Mouse (Mus musculus) urinary bladder, postnatal 10 days (tissue): ENCODE data around the gene Smyd4.
"Not testable (repeated sequence)": the region's sequence is repeated elsewhere in the genome, so short reads cannot be mapped to it uniquely, and the experiment has no call there.

Source experiments
- DNase-seq: peaks from one replicate; pipeline ENCODE4 v3.0.0; 2022; ENCODE audit warnings: low spot score

Smyd4 gene

DNA sequence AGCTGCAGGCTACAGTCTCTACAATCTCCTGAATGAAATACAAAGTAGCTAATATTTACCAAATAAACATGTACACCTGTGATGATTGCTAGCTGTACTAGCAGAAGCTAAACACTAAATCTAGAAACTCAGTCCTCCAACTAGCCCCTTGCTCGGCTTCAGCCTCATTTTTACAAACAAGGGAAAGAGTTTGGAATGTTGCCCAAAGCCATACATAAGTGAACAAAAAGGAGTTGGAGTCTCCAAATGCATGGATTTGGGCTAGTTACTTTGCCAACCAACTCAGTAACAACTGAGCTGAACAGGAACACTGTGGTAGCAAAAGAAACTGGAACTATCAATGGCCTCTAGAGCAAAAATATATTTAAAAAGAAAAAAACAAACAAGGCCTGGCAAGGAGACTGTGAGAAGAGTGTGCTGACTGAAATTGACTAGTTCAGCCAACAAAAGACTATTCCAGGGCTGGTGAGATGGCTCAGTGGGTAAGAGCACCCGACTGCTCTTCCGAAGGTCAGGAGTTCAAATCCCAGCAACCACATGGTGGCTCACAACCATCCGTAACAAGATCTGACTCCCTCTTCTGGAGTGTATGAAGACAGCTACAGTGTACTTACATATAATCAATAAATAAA is 1.6 kb upstream of the Smyd4 start:
- no peak for DNase-seq

DNA sequence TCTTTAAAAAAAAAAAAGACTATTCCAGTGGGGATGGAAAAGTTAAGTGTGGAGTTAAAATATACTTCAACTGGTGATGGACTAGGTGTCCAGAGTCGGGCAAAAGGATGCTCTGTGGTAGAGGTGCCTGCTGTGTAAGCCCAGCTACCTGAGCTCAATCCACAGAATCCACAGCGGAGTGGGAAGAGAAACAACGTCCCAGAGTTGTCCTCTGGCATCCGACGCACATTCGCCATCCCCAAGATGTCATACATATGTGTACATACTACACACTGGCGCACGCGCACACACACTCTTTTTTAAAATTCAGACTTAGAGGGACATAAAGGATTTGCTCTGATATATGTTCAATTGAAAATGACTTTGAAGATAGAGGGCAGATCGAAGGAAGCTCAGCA is 1.0 kb upstream of the Smyd4 start:
- no peak for DNase-seq

DNA sequence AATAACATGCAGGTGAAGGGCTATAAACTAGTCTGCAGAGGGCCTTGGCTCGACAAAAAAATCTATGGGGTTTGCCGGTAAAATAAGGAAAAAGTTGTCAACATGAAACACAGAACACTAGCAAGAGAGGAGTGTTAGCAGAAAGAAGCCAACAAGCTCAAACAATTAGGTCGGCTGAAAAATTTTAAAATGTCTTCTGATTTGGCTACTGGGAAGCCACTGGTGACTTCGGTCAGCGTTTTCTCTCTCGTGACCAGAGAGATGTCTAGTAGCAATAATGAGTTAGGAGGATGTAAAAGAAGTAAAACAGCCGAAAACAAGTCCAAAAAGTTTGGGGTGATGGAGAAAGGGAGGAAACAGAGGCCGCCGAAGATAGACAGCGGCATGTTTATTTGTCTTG is 637 bp upstream of the Smyd4 start:
- no peak for DNase-seq

DNA sequence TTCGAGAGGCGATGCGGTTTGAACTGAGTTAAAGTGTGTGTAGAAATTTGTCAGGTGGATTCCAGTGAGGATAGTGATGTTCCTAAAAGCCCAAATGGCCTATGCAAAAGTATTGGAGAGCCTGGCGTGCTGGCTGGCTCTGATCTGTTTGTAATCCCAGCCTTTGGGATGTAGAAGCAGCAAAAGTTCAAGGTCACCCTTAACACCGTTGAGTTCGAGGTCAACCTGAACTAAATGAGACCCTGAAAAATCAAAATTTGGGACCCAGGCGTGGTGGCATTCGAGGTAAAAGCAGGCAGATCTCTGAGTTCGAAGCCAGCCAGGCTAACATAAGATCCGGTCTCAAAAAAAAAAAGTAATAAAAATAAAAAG is 643 bp downstream of the Smyd4 start:
- no peak for DNase-seq

DNA sequence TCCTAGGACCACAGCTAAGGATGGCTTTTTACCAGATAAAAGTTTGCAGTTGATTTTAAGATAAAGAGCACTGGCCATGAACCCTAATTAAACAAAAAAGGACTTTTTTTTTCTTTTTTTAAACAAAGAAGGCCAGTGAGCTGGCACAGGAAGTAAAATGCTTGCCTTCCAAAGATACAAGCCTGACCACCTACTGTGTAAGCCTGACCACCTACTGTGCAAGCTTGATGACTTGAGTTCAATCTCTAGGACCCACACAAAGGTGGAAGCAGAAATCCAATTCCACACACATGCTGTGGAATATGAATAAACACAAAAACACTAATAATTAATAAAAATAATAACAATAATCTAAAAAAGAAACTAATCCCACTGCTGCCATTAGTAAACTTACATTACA is 3.0 kb downstream of the Smyd4 start:
- DNase-seq, result no peak

DNA sequence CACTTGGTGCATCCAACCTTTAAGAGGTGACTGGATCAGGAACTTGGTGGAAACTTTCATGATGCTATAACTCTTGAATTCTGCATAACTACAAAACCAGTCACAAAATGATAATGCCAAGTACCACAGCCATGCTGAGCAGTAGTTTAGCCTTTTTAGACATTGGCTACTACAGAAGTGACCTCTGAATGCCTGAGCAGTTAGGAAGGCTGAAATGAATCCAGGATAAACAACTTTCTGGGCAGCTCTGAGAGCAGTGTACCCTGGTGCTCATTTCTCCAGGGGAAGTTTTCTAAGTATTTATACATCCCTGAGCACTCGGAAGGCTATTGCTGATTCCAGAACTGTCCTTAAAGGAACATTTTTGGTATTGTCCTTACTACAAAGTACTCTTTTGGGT is 7.2 kb downstream of the Smyd4 start:
- DNase-seq, result no peak

DNA sequence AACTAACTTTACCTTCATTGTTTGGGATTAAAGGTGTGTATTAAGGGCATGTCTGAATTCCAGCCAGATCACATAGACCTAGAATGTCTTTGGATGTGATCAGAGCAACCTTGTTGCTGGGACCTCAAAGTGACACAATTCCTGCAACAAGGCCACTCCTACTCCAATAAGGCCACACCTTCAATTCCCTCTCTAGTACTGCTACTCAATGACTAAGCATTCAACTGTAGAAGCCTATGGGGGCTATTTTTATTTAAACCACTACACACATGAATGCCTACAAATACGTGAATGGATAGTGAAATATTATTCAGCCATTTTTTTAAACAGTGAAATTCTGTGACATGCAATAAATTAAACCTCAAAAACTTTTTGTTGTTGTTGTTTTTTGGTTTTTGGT is 28.9 kb downstream of the Smyd4 start:
- no peak for DNase-seq

DNA sequence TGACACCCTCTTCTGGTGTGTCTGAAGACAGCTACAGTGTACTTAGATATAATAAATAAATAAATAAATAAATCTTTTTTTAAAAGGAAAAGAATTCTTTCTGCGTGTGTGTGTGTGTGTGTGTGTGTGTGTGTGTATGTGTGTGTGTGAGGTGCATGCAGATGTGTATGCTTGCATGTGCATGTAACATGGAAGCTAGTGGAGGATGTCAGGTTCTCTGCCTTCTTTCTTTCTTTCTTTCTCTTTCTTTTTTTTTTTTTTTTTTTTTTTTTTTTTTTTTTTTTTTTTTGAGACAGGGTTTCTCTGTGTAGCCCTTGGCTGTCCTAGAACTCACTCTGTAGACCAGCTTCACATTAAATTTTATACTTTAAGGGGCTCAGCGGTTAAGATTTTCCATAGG is 30.6 kb downstream of the Smyd4 start:
- not testable (repeated sequence) for DNase-seq

DNA sequence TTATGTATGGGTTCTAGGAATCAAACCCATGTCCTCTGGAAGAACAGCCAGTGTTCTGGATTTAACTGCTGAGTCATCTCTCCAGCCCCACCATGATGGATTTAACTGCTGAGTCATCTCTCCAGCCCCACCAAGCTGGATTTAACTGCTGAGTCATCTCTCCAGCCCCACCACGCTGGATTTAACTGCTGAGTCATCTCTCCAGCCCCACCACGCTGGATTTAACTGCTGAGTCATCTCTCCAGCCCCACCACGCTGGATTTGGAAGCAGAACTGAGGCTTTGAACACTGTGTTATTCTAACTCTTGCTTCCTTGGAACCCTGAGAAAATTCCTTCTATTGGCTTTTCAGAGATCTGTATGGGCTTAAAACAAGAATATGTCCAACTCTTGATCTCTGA is 35.3 kb downstream of the Smyd4 start:
- not testable (repeated sequence) for DNase-seq

DNA sequence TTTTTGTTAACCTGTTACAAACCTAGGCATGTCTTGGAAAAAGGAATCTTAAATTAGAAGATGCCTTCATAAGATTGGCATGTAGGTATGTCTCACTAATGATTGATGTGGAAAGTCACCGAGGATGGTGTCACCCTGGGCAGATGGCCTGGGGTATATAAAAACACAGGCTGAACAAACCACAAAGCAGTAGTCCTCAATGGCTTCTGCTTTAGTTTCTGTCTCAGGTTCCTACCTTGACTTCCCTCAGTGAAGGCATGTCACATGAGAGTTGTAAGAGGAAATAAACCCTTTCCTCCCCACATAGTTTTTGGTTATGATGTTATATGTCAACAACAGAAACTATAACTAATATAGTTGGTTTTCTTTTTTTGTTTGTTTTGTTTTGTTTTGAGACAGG is 47.4 kb downstream of the Smyd4 start:
- DNase-seq, result no peak

DNA sequence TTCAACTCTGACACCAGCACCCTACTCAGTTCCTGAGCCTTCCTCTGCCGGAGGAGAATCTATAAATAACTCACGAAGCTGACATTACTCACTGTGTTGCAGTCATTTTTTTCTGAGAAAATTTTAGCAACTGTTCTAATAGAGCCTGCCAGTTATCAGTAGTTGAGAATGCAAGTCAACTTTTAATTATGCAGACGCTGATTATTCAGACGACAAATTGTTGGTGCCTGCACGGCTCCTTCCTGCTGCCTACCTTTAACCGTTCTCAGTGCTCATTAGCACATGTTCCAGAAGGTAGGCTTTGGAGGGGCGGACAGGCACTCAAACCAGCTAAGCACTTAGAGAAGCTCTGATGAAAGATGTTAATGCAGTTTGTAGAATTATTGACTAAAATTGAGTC is 49.2 kb downstream of the Smyd4 start:
- DNase-seq, result no peak

DNA sequence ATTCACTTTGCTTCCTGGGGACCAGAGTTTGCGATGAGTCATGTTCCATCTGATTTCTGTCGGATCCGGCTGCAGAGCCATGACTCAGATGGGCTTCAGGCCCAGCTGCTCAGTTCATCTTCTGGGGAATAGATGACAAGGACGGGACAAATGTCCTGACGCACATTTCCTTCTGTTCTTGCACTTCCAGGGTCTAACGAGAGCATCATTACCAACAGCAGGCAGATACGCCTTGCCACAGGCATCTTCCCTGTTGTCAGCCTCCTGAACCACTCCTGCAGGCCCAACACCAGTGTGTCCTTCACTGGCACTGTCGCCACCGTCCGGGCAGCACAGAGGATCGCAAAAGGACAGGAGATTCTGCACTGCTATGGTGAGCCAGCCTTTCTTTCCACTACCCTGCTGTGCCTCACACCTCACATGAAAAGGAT is 51.2 kb downstream of the Smyd4 start:
- DNase-seq, result no peak

DNA sequence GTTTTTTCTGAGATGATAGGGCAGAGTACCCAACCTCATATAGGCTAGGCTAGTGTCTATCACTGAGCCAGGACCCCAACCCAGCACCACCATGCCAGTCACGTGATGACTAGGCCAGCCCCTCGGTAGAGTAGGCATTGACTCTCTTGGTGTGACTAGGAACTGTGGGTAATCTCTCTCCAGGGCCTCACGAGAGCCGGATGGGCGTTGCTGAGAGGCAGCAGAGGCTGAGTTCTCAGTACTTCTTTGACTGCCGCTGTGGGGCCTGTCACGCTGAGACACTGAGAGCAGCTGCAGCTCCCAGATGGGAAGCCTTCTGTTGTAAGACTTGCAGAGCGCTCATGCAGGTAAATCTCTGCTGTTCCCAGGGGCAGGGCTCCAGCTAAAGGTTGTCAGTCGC is 51.9 kb downstream of the Smyd4 start:
- DNase-seq, result no peak

DNA sequence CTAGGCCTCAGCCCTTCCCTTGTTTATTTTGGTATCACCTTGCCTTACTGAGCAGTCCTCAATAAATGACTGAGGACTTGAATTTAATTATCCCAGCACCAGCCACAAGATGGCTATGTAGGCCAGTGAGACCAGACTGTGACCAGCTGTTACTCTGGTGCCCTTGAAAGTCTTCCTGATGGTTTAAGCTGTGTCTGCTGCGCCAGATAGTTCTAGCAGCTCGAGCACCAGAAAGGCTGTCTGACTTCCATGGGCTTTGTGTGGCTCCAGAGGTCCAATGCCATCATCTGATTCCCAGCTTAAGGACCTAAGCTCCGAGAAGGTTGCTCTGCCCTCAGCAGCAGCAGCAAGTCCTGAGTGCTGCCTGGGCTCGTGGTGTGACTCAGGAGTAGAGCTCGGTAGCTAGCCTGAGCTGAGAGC is 54.0 kb downstream of the Smyd4 start:
- DNase-seq, result no peak

DNA sequence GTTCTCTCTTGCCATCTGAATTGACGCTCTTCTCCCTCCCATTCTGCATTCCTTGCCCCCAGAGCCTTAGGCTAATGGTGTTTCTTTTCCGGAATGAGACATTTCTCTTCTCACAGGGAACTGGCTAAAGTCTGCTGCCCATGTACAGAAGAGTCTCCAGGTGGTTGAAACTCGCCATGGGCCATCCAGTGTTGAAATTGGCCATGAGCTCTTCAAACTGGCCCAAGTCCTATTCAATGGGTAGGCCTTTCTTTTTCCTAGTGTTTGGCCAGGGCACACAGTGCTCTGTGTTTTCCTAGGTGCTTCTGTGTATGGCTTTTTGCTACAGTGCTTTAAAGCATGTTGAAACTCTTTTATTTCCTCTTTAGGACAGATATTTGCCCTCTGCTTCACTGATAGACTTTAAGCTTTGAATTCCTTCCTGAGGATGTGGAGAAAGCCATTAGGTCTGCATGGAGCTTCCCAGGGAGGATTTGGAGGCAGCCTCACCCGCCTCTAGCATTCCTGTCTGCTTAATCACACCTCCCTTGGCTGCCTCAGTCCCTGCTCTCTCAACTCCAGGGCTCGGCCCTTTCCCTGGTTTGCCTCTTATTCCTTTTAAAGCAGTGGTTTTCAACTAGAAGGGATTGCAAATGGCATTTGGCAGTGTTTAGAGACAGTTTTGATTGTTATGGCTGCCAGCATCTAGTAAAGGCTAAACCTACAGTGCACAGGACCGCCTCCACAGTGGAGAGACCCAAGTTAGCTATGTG is 55.2 kb downstream of the Smyd4 start:
- no peak for DNase-seq

DNA sequence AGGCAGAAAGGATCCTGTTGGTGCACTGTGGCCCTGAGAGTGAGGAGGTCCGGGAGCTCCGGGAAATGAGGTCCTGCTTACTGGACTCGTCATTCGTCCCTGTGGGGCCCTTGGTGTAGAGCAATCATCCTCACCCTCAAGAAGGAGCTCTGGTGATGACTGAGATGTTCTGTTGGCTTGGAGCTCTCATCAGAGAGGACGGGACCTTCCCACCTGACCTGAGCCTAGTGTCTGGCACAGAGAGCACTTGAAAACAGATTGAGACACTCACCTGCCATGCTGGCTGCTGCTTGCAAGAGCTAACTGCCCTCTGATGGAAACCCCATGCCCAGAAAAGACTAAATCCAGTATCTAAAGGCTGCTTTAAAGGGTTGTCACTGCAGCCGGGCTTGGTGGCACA is 56.6 kb downstream of the Smyd4 start:
- no peak for DNase-seq

DNA sequence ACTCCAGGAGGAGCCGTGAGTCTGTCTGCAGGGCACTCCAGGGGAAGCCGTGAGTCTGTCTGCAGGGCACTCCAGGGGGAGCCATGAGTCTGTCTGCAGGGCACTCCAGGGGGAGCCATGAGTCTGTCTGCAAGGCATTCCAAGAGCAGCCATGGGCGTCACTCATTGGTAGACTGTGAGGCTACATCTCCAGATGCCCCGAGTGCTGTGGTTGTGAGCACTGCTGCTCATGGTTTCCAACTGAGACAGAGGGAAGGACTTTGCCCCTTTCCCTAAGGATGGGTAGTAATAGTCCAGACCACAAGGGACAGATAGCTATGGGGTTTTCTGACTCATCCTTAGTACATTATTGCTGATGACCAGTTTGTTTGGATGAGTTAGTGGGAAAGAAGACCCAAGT is 57.9 kb downstream of the Smyd4 start:
- no peak for DNase-seq

DNA sequence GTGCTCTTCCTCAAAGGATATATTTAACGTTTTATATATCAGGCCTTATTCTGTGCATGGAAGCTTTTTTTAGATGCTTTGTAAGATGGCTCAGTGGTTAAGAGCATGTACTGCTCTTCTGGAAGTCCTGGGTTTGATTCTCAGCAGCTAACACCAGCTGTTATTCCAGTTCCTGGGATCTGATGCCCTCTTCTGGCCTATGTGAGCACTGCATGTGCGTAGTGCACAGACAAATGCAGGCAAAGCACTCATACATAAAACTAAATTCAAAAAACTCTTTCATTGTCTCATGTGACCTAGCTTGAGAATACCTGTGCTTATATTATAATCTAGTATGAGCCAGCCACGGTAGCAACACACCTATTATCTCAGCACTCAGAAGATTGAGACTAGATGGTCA is 58.6 kb downstream of the Smyd4 start:
- DNase-seq, result no peak

DNA sequence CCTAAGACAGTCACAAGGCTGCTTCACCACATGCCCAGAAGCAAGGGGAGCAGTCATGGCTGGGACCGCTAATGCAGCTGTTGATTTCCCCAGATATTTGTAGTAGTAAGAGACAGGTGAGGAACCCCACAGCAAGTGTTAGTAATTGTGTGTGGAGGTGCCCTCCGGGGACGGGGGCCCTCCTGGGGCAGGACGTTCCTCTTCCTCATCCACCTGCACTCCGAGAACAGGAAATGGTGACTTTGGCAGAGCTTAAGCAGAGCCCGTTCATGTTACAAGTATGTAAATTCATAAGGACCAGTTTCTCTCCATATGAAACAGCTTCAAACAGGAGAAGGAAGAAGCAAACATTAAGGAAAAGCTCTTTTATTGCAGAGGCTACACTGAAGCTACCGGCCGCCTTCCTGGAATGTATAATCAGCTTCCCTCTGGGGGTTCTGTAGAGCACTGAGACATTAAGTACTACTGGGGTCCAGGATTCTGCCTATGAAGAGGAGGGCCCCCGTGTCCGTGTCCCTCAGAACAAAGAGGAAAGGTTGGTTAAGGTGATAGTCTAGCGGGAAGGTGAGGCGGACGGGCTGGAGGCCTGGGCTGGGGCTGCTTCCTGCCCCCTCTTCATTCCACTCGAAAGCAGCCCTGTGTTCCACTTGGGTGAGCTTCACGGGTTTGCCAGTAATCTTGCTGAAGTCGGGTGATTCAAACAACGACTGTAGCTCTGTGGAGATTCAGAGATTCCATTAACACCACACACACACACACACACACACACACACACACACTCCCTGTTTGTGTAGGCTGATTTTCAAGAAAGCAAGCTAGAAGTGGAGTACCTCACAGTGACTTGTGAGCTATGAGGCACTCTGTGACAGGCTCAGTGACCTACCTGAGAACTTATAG is 61.7 kb downstream of the Smyd4 start:
- DNase-seq, result no peak

DNA sequence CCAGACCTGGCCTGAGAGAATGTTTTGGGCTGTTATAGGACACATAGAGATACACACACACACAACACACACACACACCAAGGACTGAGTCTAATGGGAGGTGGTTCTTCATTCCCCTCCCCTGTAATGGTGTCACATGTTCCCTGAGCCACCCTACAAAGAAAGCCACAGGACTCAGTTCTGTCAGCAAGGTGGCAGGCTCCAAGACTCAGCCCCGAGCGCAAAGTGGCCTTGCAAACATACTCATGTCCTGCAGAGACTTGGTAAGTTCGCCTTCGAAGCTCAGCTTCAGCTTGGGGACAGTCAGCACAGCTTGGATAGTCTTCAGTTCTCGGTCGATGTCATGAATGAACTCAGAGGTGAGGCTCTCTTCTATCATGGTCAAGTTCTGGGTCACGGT is 62.4 kb downstream of the Smyd4 start:
- DNase-seq, result no peak

DNA sequence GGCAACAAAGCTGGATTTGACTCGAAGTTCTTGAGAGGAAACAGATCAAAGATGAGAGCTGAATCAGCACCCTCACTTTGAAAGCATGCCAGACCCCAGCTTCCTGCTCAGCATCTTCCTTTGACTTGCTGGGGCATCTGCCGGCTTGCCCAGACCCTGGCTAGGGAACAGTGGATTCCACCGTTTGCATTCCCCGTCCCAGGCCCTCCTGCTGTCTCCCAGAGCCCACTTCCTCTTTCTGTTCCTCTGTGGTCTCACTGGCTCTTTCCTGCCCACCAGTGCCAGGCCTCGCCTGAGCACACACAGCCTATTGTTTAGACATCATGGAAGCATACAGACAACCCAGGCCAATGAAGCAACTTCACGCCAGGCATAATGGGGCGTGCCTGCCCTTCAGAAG is 66.9 kb downstream of the Smyd4 start:
- DNase-seq, result no peak

DNA sequence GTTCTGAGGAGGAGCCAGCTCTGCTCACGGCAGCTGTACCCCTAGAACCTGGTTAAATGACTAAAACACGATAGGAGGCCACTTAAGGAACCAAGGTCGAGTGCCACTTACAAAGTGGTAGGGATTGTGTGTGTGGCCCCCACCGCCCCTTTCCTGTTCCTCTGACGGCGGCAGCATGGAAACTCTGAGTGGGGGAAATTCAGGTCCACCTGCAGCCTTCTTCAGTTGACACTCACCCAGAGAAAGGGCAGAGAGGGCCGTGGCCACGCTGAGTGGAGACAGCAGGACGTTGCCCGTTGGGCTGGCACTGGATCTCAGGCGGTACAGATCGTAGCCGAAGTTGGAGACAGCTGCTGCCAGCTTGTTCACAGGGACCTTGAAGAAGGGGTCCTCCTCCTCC is 67.8 kb downstream of the Smyd4 start:
- no peak for DNase-seq

DNA sequence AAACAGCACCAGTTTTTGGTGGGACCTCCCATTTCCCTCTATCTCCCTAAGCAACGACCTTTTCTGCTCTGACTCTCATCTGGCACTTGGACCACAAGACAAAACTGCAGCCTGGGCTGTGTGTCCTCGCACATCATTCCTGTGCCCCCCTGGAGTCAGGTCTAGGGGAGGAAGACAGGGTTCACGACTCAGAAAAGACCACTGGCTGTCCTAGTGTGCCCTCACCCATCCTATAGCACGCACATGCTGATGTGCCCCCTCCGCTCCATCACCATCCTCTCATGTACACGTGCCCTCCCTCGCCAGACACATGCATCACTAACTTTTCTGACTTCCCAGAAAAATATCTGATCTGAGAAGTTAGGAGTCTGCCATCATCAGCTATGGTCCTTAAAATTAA is 71.8 kb downstream of the Smyd4 start:
- DNase-seq, result no peak
